Mouse (Mus musculus): ENCODE data around the gene G3bp1. TPM values are rescaled to one million over a fixed set of nuclear protein-coding genes. Genes with fewer than 3 reads are reported as not detected.

G3bp1 gene
- polyA plus RNA-seq, 1 experiment from 2014 or later: 125 TPM

DNA sequence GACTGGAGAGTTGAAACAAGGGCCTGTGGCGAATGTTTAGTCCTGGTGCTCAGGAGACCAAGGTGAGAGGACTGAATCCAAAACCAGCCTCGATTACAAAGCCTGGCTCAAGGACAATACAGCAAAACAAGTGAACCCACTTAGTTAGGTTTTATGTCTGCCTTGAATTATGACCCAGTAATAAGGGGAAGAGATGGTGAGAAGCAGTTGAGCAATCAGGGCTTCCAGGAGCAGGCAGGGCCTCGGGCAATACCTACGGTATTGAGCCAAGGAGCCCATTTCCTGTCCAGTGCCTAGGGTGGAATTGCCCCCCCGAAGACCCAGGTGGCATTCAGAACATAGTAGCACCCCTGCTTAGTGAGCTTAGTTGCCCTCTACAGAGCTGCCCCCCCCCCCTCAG, 33.4 kb downstream of the G3bp1 start:
- Histone ChIP-seq H3K4me3 (ENCODE audit: low read depth, low read length) (no peak overlapping the region), H3K9ac (ENCODE audit: low read depth, low read length) (no peak overlapping the region), H3K9me3 (replicated peaks; ENCODE audit: control insufficient read depth, low read length) (no peaks in the 10 kb centered on the region), H3K27ac (ENCODE audit: low read depth, low read length) (no peak overlapping the region), H3K4me1 (ENCODE audit: control insufficient read depth, insufficient read depth, low read length) (no peaks in the 10 kb centered on the region), H3K27me3 (ENCODE audit: control insufficient read depth, insufficient read depth, low read length) (no peaks in the 10 kb centered on the region), H3K4me2 (no peak overlapping the region), H3K36me3 (ENCODE audit: control insufficient read depth, insufficient read depth, low read length) (peaks cover 20% of the 10 kb centered on the region)
- 86% methylated on average over 5 of the region's 5 CpGs for WGBS (ENCODE audit: insufficient replicate concordance)
- no peak for ATAC-seq (replicated peaks; ENCODE audit: insufficient number of reproducible peaks, low FRiP score, low TSS enrichment)

DNA sequence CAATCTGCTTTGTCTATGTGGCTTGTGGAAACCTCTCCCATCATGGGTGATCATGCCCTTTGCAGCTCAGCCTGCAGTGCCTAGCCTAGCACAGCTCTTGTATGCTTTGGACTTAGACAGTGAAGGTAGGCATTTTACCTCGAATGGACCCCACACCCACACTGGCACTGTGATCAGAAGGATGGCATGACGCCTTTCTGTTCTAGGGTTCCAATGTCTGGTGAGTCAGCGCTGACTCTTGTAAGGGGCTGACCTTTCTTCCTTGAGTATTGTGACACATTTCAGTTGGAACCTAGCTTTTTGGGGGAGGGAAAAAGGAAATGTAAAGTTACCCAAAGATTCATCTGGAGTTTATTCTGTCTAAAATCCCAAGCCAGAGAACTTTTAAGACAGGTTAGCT, 36.0 kb downstream of the G3bp1 start:
- Histone ChIP-seq H3K9me3 (replicated peaks; ENCODE audit: control insufficient read depth, low read length) (no peaks in the 10 kb centered on the region), H3K27ac (ENCODE audit: low read depth, low read length) (no peak overlapping the region), H3K4me3 (ENCODE audit: low read depth, low read length) (no peak overlapping the region), H3K9ac (ENCODE audit: low read depth, low read length) (no peak overlapping the region), H3K36me3 (ENCODE audit: control insufficient read depth, insufficient read depth, low read length) (peaks cover 12% of the 10 kb centered on the region), H3K27me3 (ENCODE audit: control insufficient read depth, insufficient read depth, low read length) (no peaks in the 10 kb centered on the region), H3K4me2 (no peak overlapping the region), H3K4me1 (ENCODE audit: control insufficient read depth, insufficient read depth, low read length) (no peaks in the 10 kb centered on the region)
- ATAC-seq (replicated peaks; ENCODE audit: insufficient number of reproducible peaks, low FRiP score, low TSS enrichment): no peak
- WGBS (ENCODE audit: insufficient replicate concordance): 81% methylated on average over 3 of the region's 3 CpGs

DNA sequence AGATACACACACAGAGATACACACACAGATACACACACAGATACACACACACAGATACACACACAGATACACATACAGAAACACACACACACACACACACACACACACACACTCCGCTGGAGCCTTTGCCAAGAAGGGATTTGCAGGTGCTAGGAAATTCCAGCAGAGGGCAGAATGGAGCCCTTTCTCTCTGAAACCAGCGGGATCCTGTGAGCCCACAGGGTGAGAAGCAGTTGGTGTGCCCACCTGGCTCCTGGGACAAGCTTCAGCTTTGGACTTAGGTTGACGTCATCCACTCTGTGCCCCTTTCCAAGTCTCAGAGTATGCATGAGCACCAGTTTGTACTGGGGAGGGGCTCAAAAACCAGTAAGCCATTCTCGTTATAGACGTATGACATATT, 41.9 kb downstream of the G3bp1 start:
- Histone ChIP-seq H3K4me2 (no peak overlapping the region), H3K4me3 (ENCODE audit: low read depth, low read length) (no peak overlapping the region), H3K4me1 (ENCODE audit: control insufficient read depth, insufficient read depth, low read length) (no peaks in the 10 kb centered on the region), H3K9ac (ENCODE audit: low read depth, low read length) (no peak overlapping the region), H3K9me3 (replicated peaks; ENCODE audit: control insufficient read depth, low read length) (no peaks in the 10 kb centered on the region), H3K36me3 (ENCODE audit: control insufficient read depth, insufficient read depth, low read length) (no peaks in the 10 kb centered on the region), H3K27ac (ENCODE audit: low read depth, low read length) (no peak overlapping the region), H3K27me3 (ENCODE audit: control insufficient read depth, insufficient read depth, low read length) (no peaks in the 10 kb centered on the region)
- 61% methylated on average over 5 of the region's 5 CpGs for WGBS (ENCODE audit: insufficient replicate concordance)
- ATAC-seq (replicated peaks; ENCODE audit: insufficient number of reproducible peaks, low FRiP score, low TSS enrichment): no peak

DNA sequence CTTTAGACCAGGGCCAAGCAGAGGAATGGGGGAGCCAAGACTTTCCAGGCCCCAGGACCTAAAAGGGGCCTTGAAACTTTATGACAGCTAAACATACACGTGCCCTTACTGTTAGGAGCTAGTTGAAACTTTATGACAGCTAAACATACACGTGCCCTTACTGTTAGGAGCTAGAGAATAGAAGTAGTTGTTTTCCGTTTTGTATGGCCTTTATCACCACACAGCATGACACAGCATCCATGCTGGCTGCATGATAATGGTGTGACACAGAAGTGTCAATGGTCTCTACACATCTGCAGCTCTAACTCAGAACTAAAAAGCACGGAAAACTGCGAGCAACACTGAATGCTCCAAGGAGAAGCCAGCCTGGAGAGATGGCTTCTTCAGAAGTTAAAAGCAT, 48.2 kb downstream of the G3bp1 start:
- no peak overlapping the region for H3K9ac ChIP-seq (ENCODE audit: low read depth, low read length)
- H3K4me1 ChIP-seq (ENCODE audit: control insufficient read depth, insufficient read depth, low read length): no peaks in the 10 kb centered on the region
- no peaks in the 10 kb centered on the region for H3K27me3 ChIP-seq (ENCODE audit: control insufficient read depth, insufficient read depth, low read length)
- WGBS (ENCODE audit: insufficient replicate concordance): 64% methylated on average over 5 of the region's 5 CpGs
- no peak for ATAC-seq (replicated peaks; ENCODE audit: insufficient number of reproducible peaks, low FRiP score, low TSS enrichment)
- no peaks in the 10 kb centered on the region for H3K9me3 ChIP-seq (replicated peaks; ENCODE audit: control insufficient read depth, low read length)
- H3K27ac ChIP-seq (ENCODE audit: low read depth, low read length): no peak overlapping the region
- H3K36me3 ChIP-seq (ENCODE audit: control insufficient read depth, insufficient read depth, low read length): no peaks in the 10 kb centered on the region
- no peak overlapping the region for H3K4me3 ChIP-seq (ENCODE audit: low read depth, low read length)
- H3K4me2 ChIP-seq: no peak overlapping the region

DNA sequence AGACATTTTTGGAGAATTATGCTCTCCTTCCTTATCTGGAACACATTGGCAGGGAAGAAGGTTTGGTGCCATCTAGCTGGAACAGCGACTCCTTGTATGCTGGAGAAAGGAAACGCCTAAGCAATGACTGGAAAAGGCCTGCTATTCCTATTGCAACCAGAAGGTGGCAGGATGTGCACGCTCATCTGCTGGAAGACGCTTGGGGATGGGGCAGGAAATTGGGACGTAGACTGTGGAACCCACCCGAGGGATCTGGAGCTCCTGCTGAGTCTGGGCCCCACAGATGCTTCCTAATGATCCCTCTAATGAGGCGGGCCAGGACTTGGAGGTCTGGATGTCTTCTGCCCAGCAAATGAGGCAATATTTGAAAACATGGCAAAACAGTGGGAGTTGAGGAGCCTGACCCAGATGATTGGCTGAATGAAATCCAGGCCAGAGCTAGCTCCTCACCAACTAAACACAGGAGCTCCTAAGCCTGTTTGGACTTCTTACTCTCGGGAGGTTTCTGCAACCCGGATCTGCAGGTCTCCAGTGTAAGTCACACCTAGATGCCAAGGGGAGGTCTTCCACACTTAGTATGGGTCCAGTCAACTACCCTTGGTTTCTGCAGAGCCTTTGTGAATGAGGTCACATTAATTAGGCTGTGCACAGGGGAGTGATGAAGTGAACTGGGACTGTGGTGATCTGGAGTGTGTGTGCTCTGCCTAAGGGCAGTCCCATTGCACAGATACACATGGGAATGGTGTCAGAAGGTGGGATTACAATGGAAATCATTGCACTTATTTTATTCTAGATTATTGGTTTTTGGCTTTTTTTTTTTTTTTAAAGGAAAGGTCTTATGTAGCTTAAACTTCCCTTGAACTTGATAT, 49.6 kb downstream of the G3bp1 start:
- H3K9me3 ChIP-seq (replicated peaks; ENCODE audit: control insufficient read depth, low read length): no peaks in the 10 kb centered on the region
- no peak overlapping the region for H3K4me3 ChIP-seq (ENCODE audit: low read depth, low read length)
- H3K27me3 ChIP-seq (ENCODE audit: control insufficient read depth, insufficient read depth, low read length): no peaks in the 10 kb centered on the region
- H3K4me2 ChIP-seq: no peak overlapping the region
- H3K36me3 ChIP-seq (ENCODE audit: control insufficient read depth, insufficient read depth, low read length): no peaks in the 10 kb centered on the region
- 5% methylated on average over 9 of the region's 9 CpGs for WGBS (ENCODE audit: insufficient replicate concordance)
- no peaks in the 10 kb centered on the region for H3K4me1 ChIP-seq (ENCODE audit: control insufficient read depth, insufficient read depth, low read length)
- no peak; the same call in 1 of the 2 replicates for ATAC-seq (replicated peaks; ENCODE audit: insufficient number of reproducible peaks, low FRiP score, low TSS enrichment)
- no peak overlapping the region for H3K27ac ChIP-seq (ENCODE audit: low read depth, low read length)
- no peak overlapping the region for H3K9ac ChIP-seq (ENCODE audit: low read depth, low read length)

DNA sequence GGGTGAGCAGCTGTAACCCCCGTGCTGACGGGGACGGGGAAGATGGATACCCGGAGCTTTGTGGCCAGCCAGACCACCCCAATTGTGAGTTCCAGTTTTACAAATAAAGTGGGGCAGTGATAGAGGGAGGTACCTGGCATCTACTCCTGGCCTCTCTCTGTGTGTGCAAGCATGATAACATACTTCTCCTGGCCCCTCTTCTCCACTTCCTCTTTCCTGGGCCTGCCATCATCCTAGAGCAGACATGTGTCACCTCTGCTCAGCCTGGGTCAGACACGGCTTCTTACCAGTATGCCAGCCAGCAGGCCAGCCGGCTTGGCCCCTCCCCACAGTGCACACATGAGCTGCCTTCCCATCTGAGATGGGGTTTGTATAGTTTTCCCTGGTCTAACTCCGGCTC, 61.3 kb downstream of the G3bp1 start:
- WGBS (ENCODE audit: insufficient replicate concordance): 67% methylated on average over 7 of the region's 7 CpGs

DNA sequence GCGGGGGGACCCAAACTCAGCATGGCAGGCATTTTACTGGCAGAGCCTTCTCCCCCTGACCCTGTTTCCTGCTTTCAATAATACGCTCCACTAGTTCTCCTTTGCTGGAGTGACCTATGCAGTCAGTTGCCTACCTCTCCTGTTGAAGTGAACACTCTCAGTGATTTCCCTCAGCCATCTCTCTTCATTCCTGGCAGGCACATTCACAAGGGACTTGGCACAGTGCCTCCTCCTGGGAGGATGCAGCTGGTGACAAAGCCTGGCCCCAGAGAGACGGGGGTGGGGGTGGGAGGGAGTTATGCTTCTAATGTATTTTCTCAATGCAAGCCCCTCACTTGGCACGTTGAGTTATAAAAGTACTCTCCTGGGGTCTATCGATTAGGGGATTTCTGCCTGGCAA, 63.9 kb downstream of the G3bp1 start:
- Histone ChIP-seq H3K4me3 (ENCODE audit: low read depth, low read length) (no peak overlapping the region), H3K9ac (ENCODE audit: low read depth, low read length) (no peak overlapping the region), H3K27me3 (ENCODE audit: control insufficient read depth, insufficient read depth, low read length) (no peaks in the 10 kb centered on the region), H3K4me1 (ENCODE audit: control insufficient read depth, insufficient read depth, low read length) (no peaks in the 10 kb centered on the region), H3K9me3 (replicated peaks; ENCODE audit: control insufficient read depth, low read length) (no peaks in the 10 kb centered on the region), H3K27ac (ENCODE audit: low read depth, low read length) (no peak overlapping the region), H3K36me3 (ENCODE audit: control insufficient read depth, insufficient read depth, low read length) (no peaks in the 10 kb centered on the region), H3K4me2 (no peak overlapping the region)
- ATAC-seq (replicated peaks; ENCODE audit: insufficient number of reproducible peaks, low FRiP score, low TSS enrichment): no peak
- 73% methylated on average over 5 of the region's 5 CpGs for WGBS (ENCODE audit: insufficient replicate concordance)

More for the DNA sequence above, 61.3 kb downstream of the G3bp1 start:
- Histone ChIP-seq H3K4me2 (no peak overlapping the region), H3K27ac (ENCODE audit: low read depth, low read length) (no peak overlapping the region), H3K36me3 (ENCODE audit: control insufficient read depth, insufficient read depth, low read length) (no peaks in the 10 kb centered on the region), H3K4me1 (ENCODE audit: control insufficient read depth, insufficient read depth, low read length) (no peaks in the 10 kb centered on the region), H3K9me3 (replicated peaks; ENCODE audit: control insufficient read depth, low read length) (no peaks in the 10 kb centered on the region), H3K9ac (ENCODE audit: low read depth, low read length) (no peak overlapping the region), H3K4me3 (ENCODE audit: low read depth, low read length) (no peak overlapping the region), H3K27me3 (ENCODE audit: control insufficient read depth, insufficient read depth, low read length) (no peaks in the 10 kb centered on the region)
- ATAC-seq (replicated peaks; ENCODE audit: insufficient number of reproducible peaks, low FRiP score, low TSS enrichment): no peak

DNA sequence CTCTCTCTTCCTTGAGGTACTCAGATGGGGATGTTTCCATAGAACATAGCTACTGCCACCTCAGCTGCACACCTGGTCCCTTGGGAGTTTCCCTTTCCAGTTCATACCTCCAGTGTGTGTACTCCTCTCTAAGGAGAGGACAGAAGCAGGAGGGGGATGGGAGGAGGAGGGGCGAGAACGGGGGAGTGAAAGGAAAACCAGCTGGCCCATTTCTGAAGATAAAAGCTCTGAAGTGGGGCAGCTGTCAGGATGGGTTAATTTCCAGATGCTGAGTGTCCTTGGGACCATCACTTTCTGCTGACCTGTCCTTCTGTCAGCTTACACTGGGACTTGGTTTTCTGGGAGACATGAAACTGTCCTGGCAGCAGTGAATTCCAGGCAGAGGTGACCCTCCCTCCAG, 65.3 kb downstream of the G3bp1 start:
- 20% methylated on average over 2 of the region's 2 CpGs for WGBS (ENCODE audit: insufficient replicate concordance)
- Histone ChIP-seq H3K27me3 (ENCODE audit: control insufficient read depth, insufficient read depth, low read length) (no peaks in the 10 kb centered on the region), H3K27ac (ENCODE audit: low read depth, low read length) (no peak overlapping the region), H3K4me1 (ENCODE audit: control insufficient read depth, insufficient read depth, low read length) (no peaks in the 10 kb centered on the region), H3K4me3 (ENCODE audit: low read depth, low read length) (no peak overlapping the region), H3K9me3 (replicated peaks; ENCODE audit: control insufficient read depth, low read length) (no peaks in the 10 kb centered on the region), H3K36me3 (ENCODE audit: control insufficient read depth, insufficient read depth, low read length) (no peaks in the 10 kb centered on the region), H3K9ac (ENCODE audit: low read depth, low read length) (no peak overlapping the region), H3K4me2 (no peak overlapping the region)
- no peak for ATAC-seq (replicated peaks; ENCODE audit: insufficient number of reproducible peaks, low FRiP score, low TSS enrichment)

DNA sequence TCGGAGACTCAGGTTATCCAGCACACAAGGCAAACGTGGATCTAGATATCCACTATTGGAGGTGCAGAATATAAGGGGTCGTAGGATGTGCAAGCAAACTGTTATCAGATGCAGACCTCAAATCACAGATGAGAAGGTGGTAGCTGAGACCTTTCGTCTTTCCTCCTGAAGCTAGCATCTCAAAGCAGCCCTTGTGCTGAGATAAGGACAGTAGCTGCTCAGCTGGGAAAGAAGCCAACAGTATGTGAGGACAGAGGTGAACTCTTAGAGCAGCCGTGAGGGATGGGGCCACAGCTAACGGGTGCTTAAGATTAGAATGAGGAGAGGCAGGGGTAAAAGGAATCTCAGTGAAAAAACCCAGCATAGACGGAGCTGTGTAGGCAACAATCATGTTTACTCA, 72.6 kb downstream of the G3bp1 start:
- Histone ChIP-seq H3K4me2 (no peak overlapping the region), H3K27me3 (ENCODE audit: control insufficient read depth, insufficient read depth, low read length) (no peaks in the 10 kb centered on the region), H3K9me3 (replicated peaks; ENCODE audit: control insufficient read depth, low read length) (peaks cover 4% of the 10 kb centered on the region; the same call in 1 of the 2 replicates), H3K36me3 (ENCODE audit: control insufficient read depth, insufficient read depth, low read length) (no peaks in the 10 kb centered on the region), H3K4me1 (ENCODE audit: control insufficient read depth, insufficient read depth, low read length) (no peaks in the 10 kb centered on the region), H3K27ac (ENCODE audit: low read depth, low read length) (no peak overlapping the region), H3K4me3 (ENCODE audit: low read depth, low read length) (no peak overlapping the region), H3K9ac (ENCODE audit: low read depth, low read length) (no peak overlapping the region)
- WGBS (ENCODE audit: insufficient replicate concordance): 29% methylated on average over 7 of the region's 7 CpGs
- no peak for ATAC-seq (replicated peaks; ENCODE audit: insufficient number of reproducible peaks, low FRiP score, low TSS enrichment)
